Mouse (Mus musculus) E14TG2a.4 (cell line): ENCODE measurements around the gene Me3.

Experiments
- CTCF ChIP-seq: conservative IDR thresholded peaks from 2 replicates; pipeline ENCODE4 v1.5.1; 2014; ENCODE audit warnings: low read length
- NANOG ChIP-seq: IDR thresholded peaks from 2 replicates; pipeline ENCODE4 v1.6.1; 2014; ENCODE audit warnings: borderline replicate concordance, low read length, mixed read lengths
- POU5F1 ChIP-seq: IDR thresholded peaks from 2 replicates; pipeline ENCODE4 v1.6.1; 2014; ENCODE audit warnings: low read length, borderline replicate concordance

- TF ChIP-seq CTCF (no peak), POU5F1 (no peak), NANOG (no peak)
Observed at GRCm38 (mm10) chr7:89629914-89630313, 2.3 kb upstream of the Me3 start.
